Mouse (Mus musculus): ENCODE measurements around the gene Junb.

Gene Junb

DNA sequence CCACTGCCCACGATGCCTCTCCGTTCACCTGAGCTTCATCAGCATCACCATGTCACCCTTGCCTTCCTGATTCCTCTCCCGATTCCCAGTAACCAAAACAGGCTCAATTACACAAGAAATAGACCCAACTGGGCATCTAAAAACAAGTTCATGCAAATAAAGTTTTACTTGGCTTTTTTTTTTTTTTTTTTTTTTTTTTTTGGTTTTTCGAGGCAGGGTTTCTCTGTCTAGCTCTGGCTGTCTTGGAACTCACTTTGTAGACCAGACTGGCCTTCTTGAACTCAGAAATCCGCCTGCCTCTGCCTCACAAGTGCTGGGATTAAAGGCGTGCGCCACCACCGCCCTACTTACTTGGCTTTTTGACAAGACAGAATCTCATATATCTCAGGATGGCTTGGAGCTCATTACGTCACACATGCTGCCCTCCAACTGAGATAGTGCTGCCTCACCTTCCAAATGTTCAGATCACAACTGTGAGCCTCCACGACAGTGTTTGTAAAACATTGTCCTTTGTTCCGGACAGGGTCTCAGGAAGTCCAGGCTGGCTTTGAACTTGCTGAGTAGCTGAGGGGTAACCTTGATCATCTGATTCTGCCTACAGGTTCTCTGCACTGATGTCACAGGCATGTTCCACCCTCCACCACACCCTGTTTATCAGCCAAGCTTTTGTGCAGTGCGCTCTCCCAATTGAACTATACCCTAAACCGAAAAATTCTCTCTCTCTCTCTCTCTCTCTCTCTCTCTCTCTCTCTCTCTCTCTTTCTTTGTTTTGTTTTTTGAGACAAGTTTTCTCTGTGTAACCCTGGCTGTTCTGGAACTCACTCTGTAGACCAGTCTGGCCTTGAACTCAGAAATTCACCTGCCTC lies 40.7 kb downstream of the Junb start:
- no peak for DNase-seq (ENCODE audit: low spot score)

DNA sequence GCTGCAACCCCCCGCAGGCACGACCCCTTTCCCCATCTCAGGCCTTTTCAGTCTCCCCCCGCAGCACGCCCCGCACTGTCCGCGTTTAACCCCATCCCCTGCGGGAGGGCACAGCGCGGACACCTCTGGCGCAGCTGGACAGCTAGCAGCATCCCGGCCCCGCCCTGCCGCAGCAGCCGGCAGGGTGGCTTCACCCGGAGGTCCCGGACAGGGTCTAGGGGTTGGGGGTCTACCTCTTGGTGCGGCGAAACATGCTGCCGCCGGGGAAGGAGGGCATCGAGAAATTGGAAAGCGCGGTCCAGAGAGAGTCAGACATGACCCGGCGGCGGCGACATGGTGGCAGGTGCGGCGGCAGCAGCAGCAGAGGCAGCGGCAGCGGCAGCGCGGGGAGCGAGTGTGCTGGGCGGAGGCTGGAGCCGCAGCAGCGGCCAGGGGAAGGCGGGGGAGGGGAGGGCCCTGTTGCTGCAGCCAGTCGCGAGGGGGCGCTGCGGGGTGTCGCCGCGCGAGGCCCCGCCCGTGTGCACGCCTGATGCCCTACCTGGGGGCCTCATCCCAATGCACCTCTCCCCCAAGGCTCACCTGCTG lies 41.5 kb downstream of the Junb start, which contains the start of gene Mast1:
TSS of gene Mast1 (minus strand) at position 398 of the 585 bp plus-strand sequence.
- DNase-seq (ENCODE audit: low spot score): peak; percentile 67

DNA sequence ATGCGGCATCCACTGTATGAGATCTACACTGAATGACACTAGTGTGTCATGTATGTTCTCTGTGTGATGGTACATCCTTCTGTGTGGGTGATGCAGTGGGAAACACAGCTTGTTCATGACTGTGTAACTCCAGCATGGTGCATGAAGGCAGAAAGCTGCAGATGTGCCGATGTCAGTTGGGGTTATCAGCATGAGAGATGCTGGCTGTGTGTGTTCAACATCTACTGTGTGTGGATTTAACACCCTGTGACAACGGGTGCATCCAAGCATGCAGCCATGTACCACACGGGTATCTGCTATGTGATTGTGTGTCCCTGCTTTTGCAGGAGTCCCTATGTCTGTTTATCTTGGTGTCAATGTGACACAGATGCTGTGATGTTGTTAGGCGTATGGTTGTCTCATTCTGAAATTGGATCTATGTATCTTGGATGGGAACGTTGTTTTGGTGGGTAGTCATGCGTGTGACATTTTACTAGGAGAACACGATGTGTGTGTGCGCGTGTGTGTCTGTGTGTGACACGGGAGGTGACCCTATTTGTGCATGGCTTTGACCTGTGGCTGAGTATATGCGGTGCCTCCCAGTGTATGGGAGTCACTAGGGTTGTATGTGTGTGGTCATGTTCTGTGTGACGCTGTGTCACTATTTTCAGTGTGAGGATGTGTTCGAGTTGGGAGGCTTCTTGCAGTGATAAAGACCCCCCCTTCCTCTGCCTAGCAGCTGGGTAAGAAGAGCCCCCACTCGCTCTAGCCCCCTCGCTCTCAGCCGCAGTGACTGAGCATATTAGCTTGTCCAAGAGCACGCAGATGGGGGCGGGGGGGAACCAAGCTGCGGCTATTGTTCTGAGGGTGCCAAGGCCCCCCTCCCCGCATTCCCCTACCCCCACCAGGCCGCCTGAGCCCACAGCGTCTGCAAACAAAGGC lies 42.2 kb downstream of the Junb start:
- no peak for DNase-seq (ENCODE audit: low spot score)

- no peak for DNase-seq (ENCODE audit: low spot score)
These were observed 43.0 kb downstream of the Junb start for GRCm38 (mm10) chr8:84935489-84935888.

DNA sequence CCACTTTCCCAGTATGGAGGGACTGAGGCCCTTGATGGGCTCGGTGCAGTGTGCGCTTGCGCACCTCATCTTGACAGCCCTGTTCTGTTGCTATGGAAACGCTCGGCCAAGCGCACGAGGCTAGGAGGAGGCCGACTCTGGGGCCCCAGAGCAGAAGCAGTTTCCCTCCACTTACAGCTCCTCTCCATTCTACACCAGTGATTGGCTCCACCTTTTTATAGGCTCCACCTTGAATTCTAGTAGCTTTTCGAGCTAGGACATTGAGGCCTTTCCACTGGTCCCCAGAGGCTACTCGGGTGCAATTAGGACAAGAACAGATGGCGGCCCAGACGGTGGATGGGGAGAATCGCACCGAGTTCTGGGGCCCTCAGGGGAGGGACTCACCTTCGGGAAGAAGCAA lies 43.7 kb downstream of the Junb start:
- no peak for DNase-seq (ENCODE audit: low spot score)

DNA sequence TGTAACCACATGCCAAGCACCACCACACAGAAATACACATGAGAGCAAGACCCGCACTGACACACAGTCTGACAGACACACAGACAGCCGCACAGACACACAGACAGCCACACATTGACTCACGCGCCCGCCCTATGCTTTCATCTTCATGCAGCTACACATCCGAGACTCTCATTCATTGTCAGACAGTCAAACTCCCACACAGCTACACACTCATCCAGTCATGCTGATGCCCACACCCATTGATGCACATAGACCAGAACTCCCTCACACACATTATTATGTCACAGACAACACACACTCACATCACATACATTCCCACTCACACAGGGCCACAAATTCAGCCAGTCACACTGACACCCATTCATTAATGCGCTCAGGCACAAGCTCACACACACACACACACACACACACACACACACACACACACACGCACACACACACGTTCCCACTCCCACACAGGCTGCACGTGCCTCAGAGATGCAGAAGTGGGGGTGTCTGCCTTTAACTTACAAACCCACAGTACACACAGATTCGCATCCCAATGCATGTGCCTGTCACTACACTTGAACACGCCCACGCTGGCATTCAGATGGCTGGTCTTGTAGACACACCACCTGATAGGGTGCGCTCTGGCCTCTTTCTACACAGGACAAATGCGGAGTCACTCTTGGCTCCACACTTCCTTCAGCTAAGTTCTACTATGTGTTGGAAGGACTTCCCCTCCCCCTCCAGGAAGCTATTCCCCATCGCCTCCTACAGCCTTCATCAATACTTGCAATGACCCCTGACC lies 44.6 kb downstream of the Junb start:
- DNase-seq (ENCODE audit: low spot score): no peak

DNA sequence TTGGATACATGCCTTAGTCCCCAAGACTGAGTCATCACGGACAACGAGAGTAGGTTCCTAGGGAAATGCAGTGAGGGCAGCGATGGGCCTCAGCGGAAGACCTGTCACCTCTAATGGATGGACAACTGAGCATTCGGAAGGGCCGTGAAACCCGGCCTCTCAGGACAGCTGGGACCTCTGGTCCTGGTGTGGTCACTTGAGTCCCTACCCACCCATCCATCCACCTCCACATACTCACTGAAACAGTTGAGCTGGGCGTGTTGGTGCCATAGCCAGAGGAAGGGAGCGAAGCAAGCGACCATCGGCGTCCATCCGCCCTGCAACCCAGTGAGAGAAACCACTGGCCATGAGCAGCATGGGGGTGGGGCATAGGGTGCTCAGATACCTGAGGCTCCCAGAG lies 47.9 kb downstream of the Junb start:
- DNase-seq (ENCODE audit: low spot score): no peak

DNA sequence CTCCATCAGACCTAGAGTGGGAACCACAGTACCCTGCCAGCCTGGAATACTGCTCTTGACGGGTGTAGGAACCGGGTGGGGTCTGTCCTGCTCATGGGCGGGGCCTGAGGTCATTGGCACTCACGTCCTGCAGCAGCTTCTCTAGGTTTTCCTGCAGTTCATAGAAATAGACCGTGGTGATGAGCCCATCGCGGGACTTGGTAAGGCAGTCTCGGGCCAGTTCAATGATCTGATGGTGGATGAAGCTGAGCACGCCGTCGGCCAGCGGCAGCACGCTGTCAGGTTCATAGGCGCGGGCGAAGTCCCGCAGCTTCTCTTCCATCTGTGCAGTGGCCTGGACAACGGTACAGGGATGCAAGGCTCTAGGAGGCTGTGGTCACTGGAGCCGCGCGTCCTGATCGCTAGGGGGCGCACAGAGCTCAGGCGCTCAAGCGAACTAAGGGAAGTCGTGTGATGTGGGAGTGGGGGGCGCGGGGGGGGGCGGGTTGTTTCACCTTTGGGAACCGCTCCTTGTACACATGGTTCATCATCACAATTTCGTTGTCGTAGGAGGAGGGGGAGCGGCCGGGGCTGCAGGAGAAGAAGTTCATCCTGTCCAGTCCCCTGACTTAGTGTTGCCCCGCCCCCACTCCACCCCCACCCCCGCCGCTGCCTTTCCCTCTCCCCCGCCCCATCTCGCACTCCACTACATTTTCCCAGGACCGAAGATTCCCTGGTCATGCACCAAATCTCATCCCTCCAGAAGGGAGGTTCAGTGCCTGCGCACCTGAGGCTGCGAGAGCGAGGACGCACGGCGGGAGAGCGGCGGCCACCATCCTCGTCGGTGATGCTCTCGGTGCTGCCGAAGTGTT lies 49.8 kb downstream of the Junb start:
- DNase-seq (ENCODE audit: low spot score): peak; percentile 65

- DNase-seq (ENCODE audit: low spot score): no peak
These were observed 51.0 kb downstream of the Junb start for GRCm38 (mm10) chr8:84927513-84927912.

DNA sequence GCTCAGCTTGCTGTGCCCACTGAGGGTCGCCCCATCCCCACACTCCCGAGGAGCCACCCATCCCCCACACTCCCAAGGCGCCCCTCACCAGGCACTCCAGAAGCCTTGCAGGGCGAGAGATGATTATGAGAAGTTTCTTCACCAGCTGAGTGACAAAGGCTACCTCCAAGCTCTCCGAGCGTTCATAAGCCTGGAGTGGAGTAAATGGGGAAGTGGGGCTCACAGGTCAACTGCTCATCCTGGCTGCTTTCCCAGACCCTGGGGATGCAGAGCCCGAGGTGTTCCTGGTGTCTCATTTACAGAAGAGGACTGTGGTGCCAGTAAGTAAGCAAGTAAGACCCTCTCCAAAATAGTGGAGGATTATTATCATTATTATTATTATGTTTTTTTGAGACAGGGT lies 53.0 kb downstream of the Junb start:
- no peak for DNase-seq (ENCODE audit: low spot score)

Data from ovary, postnatal 36 days (tissue).